Mouse (Mus musculus) liver, embryonic 13.5 days (tissue): Measurements from ENCODE around the gene Slc9a2. TPM values are rescaled to one million over a fixed set of nuclear protein-coding genes. Genes with fewer than 3 reads are reported as not detected.
"Not testable (repeated sequence)": the region's sequence is repeated elsewhere in the genome, so short reads cannot be mapped to it uniquely, and the experiment has no call there.

Source experiments
- ATAC-seq: fragments of 200-750 bp; cut with Nextera tagmentation; 2 replicates; pipeline ENCODE4 v1.8.0; 2017; ENCODE audit warnings: low read depth, mild to moderate bottlenecking, moderate number of reproducible peaks, moderate library complexity
- DNase-seq: peaks from one replicate; pipeline ENCODE4 v3.0.0; 2022
- H3K27ac ChIP-seq: fragments of 300-500 bp; sonication (generic); 2 replicates; pipeline ENCODE4 v1.5.1; 2015; ENCODE audit warnings: moderate library complexity, mild to moderate bottlenecking, inconsistent platforms
- H3K27me3 ChIP-seq: fragments of 300-500 bp; sonication (generic); 2 replicates; pipeline ENCODE4 v1.6.1; 2015; ENCODE audit warnings: mild to moderate bottlenecking, inconsistent platforms
- H3K36me3 ChIP-seq: fragments of 300-500 bp; sonication (generic); 2 replicates; pipeline ENCODE4 v1.6.1; 2015; ENCODE audit warnings: mild to moderate bottlenecking, inconsistent platforms
- H3K4me1 ChIP-seq: fragments of 300-500 bp; sonication (generic); replicated peaks from 2 replicates; pipeline ENCODE4 v1.6.1; 2015; ENCODE audit warnings: inconsistent platforms
- H3K4me2 ChIP-seq: fragments of 300-500 bp; sonication (generic); 2 replicates; pipeline ENCODE4 v1.6.1; 2015; ENCODE audit warnings: inconsistent platforms, mild to moderate bottlenecking, moderate library complexity
- H3K4me3 ChIP-seq: fragments of 300-500 bp; sonication (generic); replicated peaks from 2 replicates; pipeline ENCODE4 v1.5.1; 2015; ENCODE audit warnings: mild to moderate bottlenecking, inconsistent platforms
- H3K9ac ChIP-seq: fragments of 300-500 bp; sonication (generic); 2 replicates; pipeline ENCODE4 v1.6.1; 2015; ENCODE audit warnings: mild to moderate bottlenecking, inconsistent platforms
- H3K9me3 ChIP-seq: fragments of 300-500 bp; sonication (generic); replicated peaks from 2 replicates; pipeline ENCODE4 v1.6.1; 2016; ENCODE audit warnings: inconsistent platforms
- WGBS: fragments of 180-500 bp; shearing (Covaris S2); methylation state at CpG from one replicate; pipeline ENCODE4 v1.1.7; 2015; ENCODE audit not compliant: insufficient replicate concordance; 5-methylcytosine and 5-hydroxymethylcytosine counted together
- polyA plus RNA-seq: library from polyadenylated mRNA; unstranded; fragments of >200 nt; fragmentation: Nextera tagmentation; extraction: Ambion mirVana; gene quantifications from 2 replicates; pipeline ENCODE4 v1.2.1, GENCODE M21; 2015

Slc9a2 gene
- polyA plus RNA-seq, 1 experiment from 2014 or later, result not detected

GRCm38 (mm10) chr1:40665401-40666370 is 14.7 kb upstream of the Slc9a2 start:
- Histone ChIP-seq H3K9ac (no peak overlapping the region), H3K4me1 (no peaks in the 10 kb centered on the region), H3K27ac (no peak overlapping the region), H3K4me3 (no peak overlapping the region), H3K27me3 (peaks cover 6% of the 10 kb centered on the region), H3K36me3 (no peaks in the 10 kb centered on the region), H3K4me2 (no peak overlapping the region), H3K9me3 (no peaks in the 10 kb centered on the region)
- 21% methylated on average over 12 of the region's 12 CpGs for WGBS
- DNase-seq, result no peak
- no peak for ATAC-seq

- 19% methylated on average over 3 of the region's 3 CpGs for WGBS
- not testable (repeated sequence) for H3K27me3 ChIP-seq, H3K4me2 ChIP-seq, ATAC-seq, H3K27ac ChIP-seq, H3K4me1 ChIP-seq, H3K4me3 ChIP-seq, H3K9ac ChIP-seq, DNase-seq, H3K9me3 ChIP-seq, H3K36me3 ChIP-seq
Measured at GRCm38 (mm10) chr1:40667442-40667841, 12.9 kb upstream of the Slc9a2 start.

GRCm38 (mm10) chr1:40670025-40670424 is 10.3 kb upstream of the Slc9a2 start:
- no peaks in the 10 kb centered on the region for H3K36me3 ChIP-seq
- no peak overlapping the region for H3K4me3 ChIP-seq
- H3K4me2 ChIP-seq, result no peak overlapping the region
- H3K9ac ChIP-seq, result no peak overlapping the region
- no peaks in the 10 kb centered on the region for H3K9me3 ChIP-seq
- H3K27me3 ChIP-seq, result peaks cover 3% of the 10 kb centered on the region
- DNase-seq (no peak), ATAC-seq (no peak)
- no peaks in the 10 kb centered on the region for H3K4me1 ChIP-seq
- 45% methylated on average over 3 of the region's 3 CpGs for WGBS
- H3K27ac ChIP-seq, result no peak overlapping the region

- Histone ChIP-seq H3K4me3 (no peak overlapping the region), H3K27me3 (no peaks in the 10 kb centered on the region), H3K27ac (no peak overlapping the region), H3K9ac (no peak overlapping the region), H3K4me1 (no peaks in the 10 kb centered on the region), H3K36me3 (no peaks in the 10 kb centered on the region), H3K9me3 (no peaks in the 10 kb centered on the region), H3K4me2 (no peak overlapping the region)
- DNase-seq (no peak), ATAC-seq (no peak)
- 84% methylated on average over 4 of the region's 4 CpGs for WGBS
Measured at GRCm38 (mm10) chr1:40671490-40671889, 8.9 kb upstream of the Slc9a2 start.

GRCm38 (mm10) chr1:40677306-40677705 is 3.1 kb upstream of the Slc9a2 start:
- no peak for ATAC-seq
- Histone ChIP-seq H3K4me3 (no peak overlapping the region), H3K27me3 (peaks cover 46% of the 10 kb centered on the region), H3K9ac (no peak overlapping the region), H3K27ac (no peak overlapping the region), H3K4me2 (no peak overlapping the region), H3K9me3 (no peaks in the 10 kb centered on the region), H3K4me1 (peaks cover 7% of the 10 kb centered on the region; the same call in 1 of the 2 replicates), H3K36me3 (no peaks in the 10 kb centered on the region)
- WGBS, result 32% methylated on average over 5 of the region's 5 CpGs
- DNase-seq, result no peak

GRCm38 (mm10) chr1:40680868-40681698 is 709 bp downstream of the Slc9a2 start:
- H3K9ac ChIP-seq, result no peak overlapping the region
- peaks cover 7% of the 10 kb centered on the region; the same call in 1 of the 2 replicates for H3K4me1 ChIP-seq
- no peaks in the 10 kb centered on the region for H3K36me3 ChIP-seq
- peak overlapping the region; percentile 56 for H3K4me3 ChIP-seq
- no peak overlapping the region for H3K27ac ChIP-seq
- ATAC-seq, result 0 out of 2 replicates have a peak, but pooled peaks have one; percentile 26
- H3K9me3 ChIP-seq, result no peaks in the 10 kb centered on the region
- H3K4me2 ChIP-seq, result peak overlapping the region; percentile 74
- H3K27me3 ChIP-seq, result peaks cover 64% of the 10 kb centered on the region
- no peak for DNase-seq
- WGBS, result under 1% methylated on average over 69 of the region's 90 CpGs

- no peak for DNase-seq
- H3K4me1 ChIP-seq, result peaks cover 7% of the 10 kb centered on the region; the same call in 1 of the 2 replicates
- H3K9me3 ChIP-seq, result no peaks in the 10 kb centered on the region
- peaks cover 64% of the 10 kb centered on the region for H3K27me3 ChIP-seq
- 5% methylated on average over 42 of the region's 44 CpGs for WGBS
- no peak overlapping the region for H3K9ac ChIP-seq
- no peaks in the 10 kb centered on the region for H3K36me3 ChIP-seq
- H3K4me3 ChIP-seq, result peak overlapping the region; percentile 56
- no peak overlapping the region for H3K27ac ChIP-seq
- peak overlapping the region; percentile 74 for H3K4me2 ChIP-seq
- ATAC-seq, result 0 out of 2 replicates have a peak, but pooled peaks have one; percentile 5
Measured at GRCm38 (mm10) chr1:40681699-40682510, 1.5 kb downstream of the Slc9a2 start.

- ATAC-seq (no peak), DNase-seq (no peak)
- Histone ChIP-seq H3K4me3 (no peak overlapping the region), H3K4me2 (no peak overlapping the region), H3K9ac (no peak overlapping the region), H3K27me3 (no peaks in the 10 kb centered on the region), H3K36me3 (no peaks in the 10 kb centered on the region), H3K27ac (no peak overlapping the region), H3K9me3 (0 out of 2 replicates have a peak, but pooled peaks cover 6% of the 10 kb centered on the region), H3K4me1 (no peaks in the 10 kb centered on the region)
- WGBS, result 77% methylated on average over 13 of the region's 13 CpGs
Measured at GRCm38 (mm10) chr1:40694296-40694695, 13.9 kb downstream of the Slc9a2 start.

- H3K4me1 ChIP-seq, result no peaks in the 10 kb centered on the region
- 78% methylated on average over 3 of the region's 3 CpGs for WGBS
- no peak for DNase-seq
Measured at GRCm38 (mm10) chr1:40696436-40696835, 16.1 kb downstream of the Slc9a2 start.

GRCm38 (mm10) chr1:40705099-40705498 is 24.7 kb downstream of the Slc9a2 start:
- Histone ChIP-seq H3K27me3 (no peaks in the 10 kb centered on the region), H3K4me3 (no peak overlapping the region), H3K36me3 (no peaks in the 10 kb centered on the region), H3K9me3 (no peaks in the 10 kb centered on the region), H3K4me2 (no peak overlapping the region), H3K9ac (no peak overlapping the region), H3K4me1 (no peaks in the 10 kb centered on the region), H3K27ac (no peak overlapping the region)
- DNase-seq, result no peak
- no peak for ATAC-seq
- WGBS, result 55% methylated on average over 4 of the region's 4 CpGs

More at GRCm38 (mm10) chr1:40696436-40696835, 16.1 kb downstream of the Slc9a2 start:
- H3K4me2 ChIP-seq, result no peak overlapping the region
- H3K36me3 ChIP-seq, result no peaks in the 10 kb centered on the region
- no peak overlapping the region for H3K4me3 ChIP-seq
- no peak overlapping the region for H3K27ac ChIP-seq
- ATAC-seq, result no peak
- H3K27me3 ChIP-seq, result no peaks in the 10 kb centered on the region
- 0 out of 2 replicates have a peak, but pooled peaks cover 6% of the 10 kb centered on the region for H3K9me3 ChIP-seq
- no peak overlapping the region for H3K9ac ChIP-seq
